Mouse (Mus musculus): ENCODE results near the gene Stra6l. TPM values are rescaled to one million over a fixed set of nuclear protein-coding genes. Genes with fewer than 3 reads are reported as not detected.

Gene Stra6l
- polyA plus RNA-seq, 1 experiment from 2014 or later = 1.2 TPM

GRCm38 (mm10) chr4:45909256-45909655 lies 60.8 kb downstream of the Stra6l start:
- Histone ChIP-seq H3K4me3 (ENCODE audit: low read length) (no peak overlapping the region), H3K9me3 (ENCODE audit: low read length) (no peaks in the 10 kb centered on the region), H3K4me1 (ENCODE audit: insufficient read depth, low read length) (no peaks in the 10 kb centered on the region), H3K27ac (ENCODE audit: low read length) (no peak overlapping the region), H3K36me3 (ENCODE audit: insufficient read depth, low read length) (no peaks in the 10 kb centered on the region), H3K9ac (replicated peaks; ENCODE audit: low read length) (no peak overlapping the region), H3K4me2 (replicated peaks; ENCODE audit: low read depth, low read length) (no peak overlapping the region), H3K27me3 (ENCODE audit: insufficient read depth, low read length) (no peaks in the 10 kb centered on the region)
- ATAC-seq (ENCODE audit: low FRiP score, low TSS enrichment) = no peak
- WGBS = 77% methylated on average over 13 of the region's 13 CpGs

DNA sequence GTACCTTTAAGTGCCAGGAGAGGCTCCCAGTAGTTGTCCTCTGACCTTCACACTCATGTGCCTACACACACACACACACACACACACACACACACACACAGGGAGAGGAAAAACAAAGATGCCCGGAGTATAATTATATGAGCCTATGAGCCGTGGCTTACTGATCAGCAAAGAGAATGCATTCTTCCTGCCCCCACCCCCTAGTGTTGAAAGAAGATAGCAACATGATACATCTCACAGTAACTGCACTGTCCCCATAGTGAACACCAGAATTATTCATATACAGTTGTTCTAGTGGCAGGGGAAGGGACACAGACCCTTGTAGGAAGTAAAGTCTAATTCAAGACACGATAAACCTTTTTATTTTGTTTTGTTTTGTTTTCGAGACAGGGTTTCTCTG lies 61.5 kb downstream of the Stra6l start:
- Histone ChIP-seq H3K4me1 (ENCODE audit: insufficient read depth, low read length) (no peaks in the 10 kb centered on the region), H3K27me3 (ENCODE audit: insufficient read depth, low read length) (no peaks in the 10 kb centered on the region), H3K4me3 (ENCODE audit: low read length) (no peak overlapping the region), H3K9ac (replicated peaks; ENCODE audit: low read length) (no peak overlapping the region), H3K4me2 (replicated peaks; ENCODE audit: low read depth, low read length) (no peak overlapping the region), H3K27ac (ENCODE audit: low read length) (no peak overlapping the region), H3K36me3 (ENCODE audit: insufficient read depth, low read length) (no peaks in the 10 kb centered on the region), H3K9me3 (ENCODE audit: low read length) (no peaks in the 10 kb centered on the region)
- ATAC-seq (ENCODE audit: low FRiP score, low TSS enrichment) = no peak
- WGBS = 54% methylated on average over 4 of the region's 4 CpGs

DNA sequence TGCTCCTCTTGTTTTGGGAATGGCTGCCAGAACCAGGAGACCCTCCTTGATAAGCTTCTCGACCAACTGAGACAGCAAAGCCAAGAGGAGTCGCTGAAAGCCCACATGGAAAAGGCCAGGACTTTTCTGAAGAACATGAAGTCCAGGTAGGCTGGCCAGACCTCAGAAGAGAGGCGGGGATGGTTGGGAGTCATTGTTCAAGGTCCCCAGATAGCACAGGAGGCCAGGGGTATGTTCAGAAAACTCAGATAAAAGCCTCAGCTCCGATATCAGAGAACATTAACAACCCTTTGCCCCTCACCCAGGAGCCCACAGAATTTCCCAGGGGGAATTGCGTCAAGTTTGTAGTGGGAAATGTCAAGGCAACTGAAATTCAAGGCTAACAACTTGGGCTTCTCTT lies 62.8 kb downstream of the Stra6l start:
- no peaks in the 10 kb centered on the region for H3K27me3 ChIP-seq (ENCODE audit: insufficient read depth, low read length)
- 79% methylated on average over 5 of the region's 5 CpGs for WGBS
- H3K9ac ChIP-seq (replicated peaks; ENCODE audit: low read length) = no peak overlapping the region
- H3K9me3 ChIP-seq (ENCODE audit: low read length) = 0 out of 2 replicates have a peak, but pooled peaks cover 3% of the 10 kb centered on the region
- no peaks in the 10 kb centered on the region for H3K4me1 ChIP-seq (ENCODE audit: insufficient read depth, low read length)
- no peak for ATAC-seq (ENCODE audit: low FRiP score, low TSS enrichment)
- H3K4me2 ChIP-seq (replicated peaks; ENCODE audit: low read depth, low read length) = no peak overlapping the region
- H3K4me3 ChIP-seq (ENCODE audit: low read length) = no peak overlapping the region
- no peak overlapping the region for H3K27ac ChIP-seq (ENCODE audit: low read length)
- no peaks in the 10 kb centered on the region for H3K36me3 ChIP-seq (ENCODE audit: insufficient read depth, low read length)

DNA sequence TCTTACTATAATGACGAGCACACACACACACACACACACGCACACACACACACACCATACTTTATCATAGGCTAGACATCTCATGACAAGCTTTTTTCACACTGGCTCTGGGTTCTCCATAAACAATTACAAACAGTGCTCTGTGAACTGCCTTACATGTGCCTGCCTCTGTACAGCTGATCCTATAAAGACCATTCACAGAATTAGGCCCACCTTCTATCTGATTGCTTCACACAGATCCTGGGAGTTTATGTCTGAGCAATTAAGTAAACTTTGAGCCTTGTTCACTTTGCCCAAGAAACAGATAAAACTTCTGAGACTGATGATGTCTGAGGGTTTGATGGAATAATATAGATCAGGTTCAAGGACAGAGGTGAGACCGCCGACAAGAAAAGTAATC lies 63.4 kb downstream of the Stra6l start:
- ATAC-seq (ENCODE audit: low FRiP score, low TSS enrichment) = no peak
- H3K9me3 ChIP-seq (ENCODE audit: low read length) = 0 out of 2 replicates have a peak, but pooled peaks cover 3% of the 10 kb centered on the region
- 82% methylated on average over 4 of the region's 4 CpGs for WGBS
- no peak overlapping the region for H3K4me2 ChIP-seq (replicated peaks; ENCODE audit: low read depth, low read length)
- no peaks in the 10 kb centered on the region for H3K4me1 ChIP-seq (ENCODE audit: insufficient read depth, low read length)
- no peak overlapping the region for H3K9ac ChIP-seq (replicated peaks; ENCODE audit: low read length)
- no peak overlapping the region for H3K4me3 ChIP-seq (ENCODE audit: low read length)
- H3K36me3 ChIP-seq (ENCODE audit: insufficient read depth, low read length) = no peaks in the 10 kb centered on the region
- H3K27me3 ChIP-seq (ENCODE audit: insufficient read depth, low read length) = no peaks in the 10 kb centered on the region
- H3K27ac ChIP-seq (ENCODE audit: low read length) = no peak overlapping the region

GRCm38 (mm10) chr4:45917091-45917490 lies 68.6 kb downstream of the Stra6l start:
- Histone ChIP-seq H3K27ac (ENCODE audit: low read length) (no peak overlapping the region), H3K4me2 (replicated peaks; ENCODE audit: low read depth, low read length) (no peak overlapping the region), H3K9ac (replicated peaks; ENCODE audit: low read length) (no peak overlapping the region), H3K4me1 (ENCODE audit: insufficient read depth, low read length) (no peaks in the 10 kb centered on the region), H3K4me3 (ENCODE audit: low read length) (no peak overlapping the region), H3K9me3 (ENCODE audit: low read length) (0 out of 2 replicates have a peak, but pooled peaks cover 3% of the 10 kb centered on the region), H3K27me3 (ENCODE audit: insufficient read depth, low read length) (no peaks in the 10 kb centered on the region), H3K36me3 (ENCODE audit: insufficient read depth, low read length) (no peaks in the 10 kb centered on the region)
- no peak for ATAC-seq (ENCODE audit: low FRiP score, low TSS enrichment)
- WGBS = 71% methylated on average over 7 of the region's 7 CpGs

- H3K4me3 ChIP-seq (ENCODE audit: low read length) = no peak overlapping the region
- no peaks in the 10 kb centered on the region for H3K9me3 ChIP-seq (ENCODE audit: low read length)
- no peak overlapping the region for H3K9ac ChIP-seq (replicated peaks; ENCODE audit: low read length)
- H3K36me3 ChIP-seq (ENCODE audit: insufficient read depth, low read length) = no peaks in the 10 kb centered on the region
- WGBS = 58% methylated on average over 10 of the region's 10 CpGs
- H3K27ac ChIP-seq (ENCODE audit: low read length) = no peak overlapping the region
- ATAC-seq (ENCODE audit: low FRiP score, low TSS enrichment) = peak; percentile 70
- no peak overlapping the region for H3K4me2 ChIP-seq (replicated peaks; ENCODE audit: low read depth, low read length)
- H3K4me1 ChIP-seq (ENCODE audit: insufficient read depth, low read length) = no peaks in the 10 kb centered on the region
- no peaks in the 10 kb centered on the region for H3K27me3 ChIP-seq (ENCODE audit: insufficient read depth, low read length)
Observed at GRCm38 (mm10) chr4:45921663-45922435, 73.4 kb downstream of the Stra6l start.

- 79% methylated on average over 4 of the region's 4 CpGs for WGBS
- no peak overlapping the region for H3K9ac ChIP-seq (replicated peaks; ENCODE audit: low read length)
- no peak overlapping the region for H3K4me2 ChIP-seq (replicated peaks; ENCODE audit: low read depth, low read length)
- no peak for ATAC-seq (ENCODE audit: low FRiP score, low TSS enrichment)
- no peak overlapping the region for H3K27ac ChIP-seq (ENCODE audit: low read length)
- H3K4me3 ChIP-seq (ENCODE audit: low read length) = no peak overlapping the region
- H3K9me3 ChIP-seq (ENCODE audit: low read length) = no peaks in the 10 kb centered on the region
- H3K36me3 ChIP-seq (ENCODE audit: insufficient read depth, low read length) = no peaks in the 10 kb centered on the region
- H3K27me3 ChIP-seq (ENCODE audit: insufficient read depth, low read length) = no peaks in the 10 kb centered on the region
- no peaks in the 10 kb centered on the region for H3K4me1 ChIP-seq (ENCODE audit: insufficient read depth, low read length)
Observed at GRCm38 (mm10) chr4:45924011-45924410, 75.5 kb downstream of the Stra6l start.

GRCm38 (mm10) chr4:45928561-45928960 lies 80.1 kb downstream of the Stra6l start:
- Histone ChIP-seq H3K9me3 (ENCODE audit: low read length) (no peaks in the 10 kb centered on the region), H3K4me1 (ENCODE audit: insufficient read depth, low read length) (no peaks in the 10 kb centered on the region), H3K9ac (replicated peaks; ENCODE audit: low read length) (no peak overlapping the region), H3K27ac (ENCODE audit: low read length) (no peak overlapping the region), H3K4me3 (ENCODE audit: low read length) (no peak overlapping the region), H3K27me3 (ENCODE audit: insufficient read depth, low read length) (no peaks in the 10 kb centered on the region), H3K4me2 (replicated peaks; ENCODE audit: low read depth, low read length) (no peak overlapping the region), H3K36me3 (ENCODE audit: insufficient read depth, low read length) (no peaks in the 10 kb centered on the region)
- WGBS = 55% methylated on average over 4 of the region's 4 CpGs
- no peak for ATAC-seq (ENCODE audit: low FRiP score, low TSS enrichment)

Other genes with a start within 250 kb of the Stra6l start
- 10.7 and 11.8 TPM in 2 replicates for gene Aldh1b1, start 49.6 kb upstream of the Stra6l start, polyA plus RNA-seq (2015; fragmentation: Nextera tagmentation; extraction: Ambion mirVana)
- gene Igfbpl1, start 21.7 kb upstream of the Stra6l start, polyA plus RNA-seq (2015; fragmentation: Nextera tagmentation; extraction: Ambion mirVana) = 0.12 TPM in 1 of 2 replicates, not detected in the other
- gene Ccdc180, start 41.6 kb downstream of the Stra6l start, polyA plus RNA-seq (2015; fragmentation: Nextera tagmentation; extraction: Ambion mirVana) = 0.79 and 0.86 TPM in 2 replicates
- 20.1 and 20.5 TPM in 2 replicates for gene Tdrd7, start 116.7 kb downstream of the Stra6l start, polyA plus RNA-seq (2015; fragmentation: Nextera tagmentation; extraction: Ambion mirVana)
- gene Tmod1, start 190.3 kb downstream of the Stra6l start, polyA plus RNA-seq (2015; fragmentation: Nextera tagmentation; extraction: Ambion mirVana) = 6.3 and 7.6 TPM in 2 replicates

Data from kidney, embryonic 16.5 days (tissue).